12 mouse cellular contexts compared by ENCODE assay signal in the genomic region with DNA sequence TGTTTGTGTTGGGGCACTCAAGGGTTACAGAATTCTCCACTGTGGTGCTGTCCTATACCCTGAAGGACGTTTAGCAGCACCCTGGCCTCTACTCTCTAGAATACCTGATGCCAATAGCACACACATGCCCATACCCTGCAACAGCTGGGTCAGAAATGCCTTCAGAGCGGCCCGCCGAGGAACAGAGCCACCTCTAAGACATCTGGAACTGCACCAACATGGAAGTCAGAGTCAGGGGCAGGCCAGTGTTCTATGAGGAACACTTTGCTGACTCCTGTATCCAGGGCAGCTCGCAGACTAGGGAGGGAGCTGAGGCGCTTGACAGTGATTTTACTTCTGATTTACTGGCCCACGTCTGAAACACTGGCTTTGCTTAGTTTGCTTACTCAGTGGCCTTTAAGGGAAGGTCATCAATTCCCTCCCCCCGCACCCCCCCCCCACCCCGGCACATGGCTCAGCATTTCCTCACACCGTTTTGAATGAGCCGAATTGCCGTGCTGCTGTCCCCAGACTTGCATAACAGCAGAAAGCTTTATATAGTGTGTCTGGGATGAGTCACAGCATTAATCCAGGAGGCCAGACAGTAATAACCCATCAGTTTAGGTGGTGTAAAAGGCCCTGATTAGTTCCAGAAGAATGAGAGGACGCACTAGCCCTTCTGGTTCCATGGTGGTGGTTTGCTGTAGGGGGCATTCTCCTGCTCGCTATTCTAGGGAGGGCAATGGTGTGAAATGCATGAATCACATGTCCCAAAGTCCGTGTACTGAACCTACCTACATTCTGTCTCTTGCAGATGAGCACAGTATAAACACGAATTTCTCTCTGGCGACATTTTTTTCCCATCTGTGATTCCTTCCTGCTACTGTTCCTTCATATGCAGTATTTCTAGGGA. TPM values are rescaled to one million over a fixed set of nuclear protein-coding genes. Genes with fewer than 3 reads are reported as not detected.
A peak's percentile ranks its signal among the peaks of the same experiment; 100 is the strongest.
DNase-seq lines count a peak whose midpoint lies in the region; ATAC-seq and TF ChIP-seq lines count a peak whose summit lies in the region.
"Had no signal": no experiment of that assay in that cellular context is flagged by ENCODE, and none has a peak within 500 bp of the region (broad histone marks: within the 10 kb centered on the region; RNA-seq: fewer than 3 reads in every experiment).

No protein-coding gene starts in this region.

- H3K9me3 ChIP-seq in neural tube, embryonic 14.5 days (ENCODE audit: control insufficient read depth, low read length): no peaks in the 10 kb centered on the region
- H3K9me3 ChIP-seq in neural tube, embryonic 15.5 days (replicated peaks): no peaks in the 10 kb centered on the region
- H3K9me3 ChIP-seq in intestine, embryonic 14.5 days (ENCODE audit: control insufficient read depth, low read length): no peaks in the 10 kb centered on the region
- no peaks in the 10 kb centered on the region for H3K9me3 ChIP-seq in limb, embryonic 10.5 days (replicated peaks)
- H3K9me3 ChIP-seq: embryonic facial prominence, embryonic 12.5 days had no signal

- WGBS in neural tube, embryonic 14.5 days: 70% methylated on average over 17 of the region's 17 CpGs
- 67% methylated on average over 17 of the region's 17 CpGs for WGBS in neural tube, embryonic 15.5 days
- WGBS in intestine, embryonic 14.5 days: 48% methylated on average over 17 of the region's 17 CpGs
- whole genome bisulfite sequencing in limb, embryonic 10.5 days: 64% methylated on average over 17 of the region's 17 CpGs

- no peak overlapping the region for H3K9ac ChIP-seq in neural tube, embryonic 14.5 days (replicated peaks; ENCODE audit: low read depth, low read length)
- no peak overlapping the region for H3K9ac ChIP-seq in neural tube, embryonic 15.5 days (replicated peaks)
- H3K9ac ChIP-seq in intestine, embryonic 14.5 days (ENCODE audit: low read length): no peak overlapping the region
- H3K9ac ChIP-seq: embryonic facial prominence, embryonic 12.5 days had no signal

- H3K4me2 ChIP-seq in neural tube, embryonic 14.5 days (ENCODE audit: low read depth, low read length): no peak overlapping the region
- no peak overlapping the region for H3K4me2 ChIP-seq in neural tube, embryonic 15.5 days
- no peak overlapping the region for H3K4me2 ChIP-seq in intestine, embryonic 14.5 days (ENCODE audit: low read length)
- H3K4me2 ChIP-seq: embryonic facial prominence, embryonic 12.5 days had no signal

- TF ChIP-seq CTCF in gastrocnemius, adult 2 months (IDR thresholded peaks at IDR 0.05): no peak

- intact Hi-C loops in gastrocnemius, adult 2 months (cut with DNase I): no loop called here
- intact Hi-C loops in gastrocnemius, postnatal 14 days (cut with DNase I; ENCODE audit: low total_unique reads): no loop called here
- intact Hi-C loops in heart, postnatal 14 days (cut with DNase I): no loop called here

- H3K4me3 ChIP-seq in gastrocnemius, adult 2 months: peak overlapping the region; percentile 45
- no peak overlapping the region for H3K4me3 ChIP-seq in neural tube, embryonic 14.5 days (ENCODE audit: low read depth, low read length)
- no peak overlapping the region for H3K4me3 ChIP-seq in neural tube, embryonic 15.5 days (replicated peaks)
- no peak overlapping the region for H3K4me3 ChIP-seq in intestine, embryonic 14.5 days (ENCODE audit: low read depth, low read length)
- no peak overlapping the region for H3K4me3 ChIP-seq in limb, embryonic 10.5 days
- H3K4me3 ChIP-seq: embryonic facial prominence, embryonic 12.5 days; heart, adult 2 months had no signal

- H3K36me3 ChIP-seq in neural tube, embryonic 14.5 days (ENCODE audit: control insufficient read depth, insufficient read depth, low read length): peaks cover 2% of the 10 kb centered on the region; the same call in 1 of the 2 replicates
- no peaks in the 10 kb centered on the region for H3K36me3 ChIP-seq in neural tube, embryonic 15.5 days
- no peaks in the 10 kb centered on the region; the same call in 1 of the 2 replicates for H3K36me3 ChIP-seq in intestine, embryonic 14.5 days (ENCODE audit: control insufficient read depth, insufficient read depth, low read length)
- H3K36me3 ChIP-seq in limb, embryonic 10.5 days: 0 out of 2 replicates have a peak, but pooled peaks cover 2% of the 10 kb centered on the region
- H3K36me3 ChIP-seq: embryonic facial prominence, embryonic 12.5 days had no signal

- DNase-seq in gastrocnemius, adult 2 months: peak; percentile 55
- DNase-seq in gastrocnemius, postnatal 14 days: no peak
- peak; percentile 47 for DNase-seq in intestine, embryonic 14.5 days (ENCODE audit: low spot score)
- DNase-seq in telencephalon, adult 2 months (ENCODE audit: low read depth, low spot score): peak; percentile 77
- no peak for DNase-seq in limb, embryonic 10.5 days (ENCODE audit: low spot score)
- no peak for DNase-seq in heart, postnatal 14 days
- DNase-seq: heart, adult 2 months; lung, adult 2 months had no signal

- H3K4me1 ChIP-seq in neural tube, embryonic 14.5 days (ENCODE audit: control insufficient read depth, insufficient read depth, low read length): no peaks in the 10 kb centered on the region
- no peaks in the 10 kb centered on the region for H3K4me1 ChIP-seq in neural tube, embryonic 15.5 days
- no peaks in the 10 kb centered on the region for H3K4me1 ChIP-seq in intestine, embryonic 14.5 days (replicated peaks; ENCODE audit: control insufficient read depth, insufficient read depth, low read length)
- peaks cover 9% of the 10 kb centered on the region for H3K4me1 ChIP-seq in limb, embryonic 10.5 days

- ATAC-seq in neural tube, embryonic 14.5 days (ENCODE audit: low read depth): 0 out of 2 replicates have a peak, but pooled peaks have one; percentile 23
- ATAC-seq in neural tube, embryonic 15.5 days (ENCODE audit: low FRiP score): no peak
- ATAC-seq in intestine, embryonic 14.5 days (replicated peaks; ENCODE audit: low FRiP score, low TSS enrichment, low read depth): no peak

- H3K27me3 ChIP-seq in neural tube, embryonic 14.5 days (ENCODE audit: control insufficient read depth, insufficient read depth, low read length): no peaks in the 10 kb centered on the region
- no peaks in the 10 kb centered on the region for H3K27me3 ChIP-seq in neural tube, embryonic 15.5 days (replicated peaks)
- H3K27me3 ChIP-seq in intestine, embryonic 14.5 days (replicated peaks; ENCODE audit: control insufficient read depth, insufficient read depth, low read length): no peaks in the 10 kb centered on the region
- H3K27me3 ChIP-seq in limb, embryonic 10.5 days (ENCODE audit: low read depth, poor library complexity, severe bottlenecking): no peaks in the 10 kb centered on the region
- H3K27me3 ChIP-seq: CH12.LX; embryonic facial prominence, embryonic 12.5 days had no signal

- H3K27ac ChIP-seq in gastrocnemius, adult 2 months: peak overlapping the region; percentile 78
- no peak overlapping the region for H3K27ac ChIP-seq in neural tube, embryonic 14.5 days (ENCODE audit: low read depth, low read length)
- H3K27ac ChIP-seq in neural tube, embryonic 15.5 days (replicated peaks): no peak overlapping the region
- no peak overlapping the region for H3K27ac ChIP-seq in intestine, embryonic 14.5 days (ENCODE audit: low read depth)
- H3K27ac ChIP-seq in limb, embryonic 10.5 days: no peak overlapping the region
- H3K27ac ChIP-seq: embryonic facial prominence, embryonic 12.5 days; heart, adult 2 months had no signal

RNA-seq across cellular contexts. Expression of a gene that starts 39.5 kb away (rescaled TPM):
- total RNA-seq in gastrocnemius, adult 2 months (2021): 10 to 100 TPM in 1 of 2 experiments, 1 to 10 TPM in 1; 9.2 to 16.4 TPM
- total RNA-seq in gastrocnemius, postnatal 14 days (2021): 10 to 100 TPM; 11.5 to 11.9 TPM
- polyA plus RNA-seq in neural tube, embryonic 14.5 days (2014; fragmentation: Nextera tagmentation; extraction: Ambion mirVana): 13.1 and 18.3 TPM in 2 replicates
- 16.6 and 49.0 TPM in 2 replicates for polyA plus RNA-seq in neural tube, embryonic 15.5 days (2015; fragmentation: Nextera tagmentation; extraction: Ambion mirVana)
- polyA plus RNA-seq in intestine, embryonic 14.5 days (2014; fragmentation: Nextera tagmentation; extraction: Ambion mirVana): 23.8 and 24.9 TPM in 2 replicates
- polyA plus RNA-seq in limb, embryonic 10.5 days (2016; fragmentation: Nextera tagmentation; extraction: Ambion mirVana): 7.2 and 10.5 TPM in 2 replicates
- 10 to 100 TPM; 22.2 to 22.7 TPM for total RNA-seq in heart, postnatal 14 days (2021)

Comparison
In these comparisons a context has a peak if more than half of its experiments do, and no peak if none do; other contexts are left out.
1. DNase-seq: peak in gastrocnemius, adult 2 months (single experiment), intestine, embryonic 14.5 days (single experiment) and telencephalon, adult 2 months (single experiment); none in gastrocnemius, postnatal 14 days (single experiment), limb, embryonic 10.5 days (single experiment) and heart, postnatal 14 days (0 of 2).